Mouse (Mus musculus) Muller cell, postnatal 12 days (primary cell): ENCODE data around the gene Npc1l1.
A peak's percentile ranks its signal among the peaks of the same experiment; 100 is the strongest.

Source experiments
- DNase-seq: peaks from one replicate; pipeline ENCODE4 v3.0.0-alpha.2; 2015; ENCODE audit errors: inconsistent ontology term

Gene Npc1l1

DNA sequence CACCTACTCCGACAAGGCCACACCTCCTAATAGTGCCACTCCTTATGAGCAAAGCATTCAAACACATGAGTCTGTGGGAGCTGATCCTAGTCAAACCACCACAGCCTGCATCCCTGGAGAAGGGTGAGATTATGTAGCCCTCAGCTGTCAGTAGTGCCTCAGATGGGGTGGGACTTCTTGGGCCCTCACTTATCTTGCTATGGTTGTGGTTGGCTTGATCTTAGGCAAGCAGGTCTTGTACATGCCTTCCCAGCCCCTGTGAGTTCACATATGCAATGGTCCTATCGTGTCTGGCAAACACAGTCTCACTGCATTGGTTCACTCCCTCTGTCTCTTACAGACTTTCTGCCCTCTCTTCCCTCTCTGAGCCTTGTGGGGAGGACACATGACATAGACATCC is 22.9 kb downstream of the Npc1l1 start:
- no peak for DNase-seq

DNA sequence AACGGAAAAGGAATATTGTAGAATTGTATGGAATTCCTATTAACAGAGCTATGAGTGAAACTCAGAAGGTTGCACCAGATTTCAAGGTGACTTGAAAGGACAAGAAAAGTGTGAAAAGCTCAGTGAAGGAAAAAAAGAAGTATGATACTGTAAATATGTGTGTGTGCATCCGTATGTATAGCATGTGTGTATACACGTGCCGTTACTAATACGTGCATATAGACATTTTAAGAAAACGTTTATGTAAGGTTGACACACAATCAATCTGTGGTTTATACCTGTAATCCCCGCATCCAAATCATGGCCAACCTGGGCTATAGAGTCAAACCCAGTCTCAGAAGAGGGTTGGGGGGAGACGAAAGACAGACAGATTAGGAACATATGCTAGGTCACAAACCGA is 29.4 kb downstream of the Npc1l1 start:
- no peak for DNase-seq

DNA sequence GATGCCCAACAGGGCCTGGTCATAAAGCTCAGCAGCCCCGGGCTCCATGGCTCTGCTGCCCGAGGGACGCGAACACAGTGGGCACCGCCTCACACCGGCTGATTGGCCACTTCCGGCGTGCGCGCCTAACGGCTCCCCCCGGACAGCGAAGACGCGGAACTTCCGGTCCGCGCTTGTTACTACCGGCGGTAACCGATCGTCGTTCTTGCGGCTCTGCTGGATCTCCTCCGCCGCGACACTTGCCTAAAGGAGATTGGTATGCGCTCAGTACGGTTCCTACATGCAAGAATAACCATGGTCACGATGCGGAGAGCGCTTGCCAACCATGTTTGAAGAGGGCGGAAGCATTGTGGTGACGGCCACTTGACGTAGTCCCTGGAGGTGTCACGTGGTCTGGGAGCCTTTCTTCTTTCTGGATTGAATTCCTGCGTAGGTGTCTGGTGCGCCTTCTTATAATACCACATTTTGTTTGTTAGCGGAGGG is 29.8 kb downstream of the Npc1l1 start, which contains the start of gene Nudcd3:
TSS of gene Nudcd3 (minus strand) at position 329 of the 483 bp plus-strand sequence.
- DNase-seq = peak; percentile 93

DNA sequence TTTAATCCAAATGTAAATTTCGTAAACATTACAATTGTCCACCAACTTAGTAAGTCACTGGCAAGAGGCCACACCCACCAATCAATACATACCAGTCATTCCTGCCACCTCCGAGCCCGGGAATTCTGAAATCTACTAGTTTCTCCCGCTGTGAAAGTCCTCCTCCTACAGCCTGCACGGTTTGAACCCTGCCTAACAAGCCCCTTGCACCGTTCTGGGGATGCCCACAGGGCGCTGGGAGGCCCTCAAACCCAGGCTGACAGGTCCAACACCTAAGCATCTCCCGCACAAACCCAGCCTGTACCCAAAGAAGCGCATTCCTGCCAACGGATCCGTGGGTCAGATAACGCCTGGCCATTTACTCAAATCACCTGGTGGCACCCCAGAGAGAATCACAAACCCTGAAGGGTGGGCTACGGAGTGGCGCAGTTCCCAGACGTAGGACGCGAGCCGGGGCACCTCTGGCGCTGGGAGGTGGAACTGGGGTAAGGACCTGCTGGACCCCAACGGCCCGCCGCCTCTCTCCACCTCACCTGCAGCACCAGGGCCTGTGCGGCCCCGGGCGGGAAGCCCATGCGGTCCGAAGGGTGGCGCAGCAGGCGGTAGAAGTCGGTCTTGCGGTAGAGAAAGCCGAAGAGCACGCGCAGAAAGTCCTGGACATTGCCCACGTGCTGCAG is 30.4 kb downstream of the Npc1l1 start, which contains the start of gene A730071L15Rik:
TSS of gene A730071L15Rik (plus strand) at position 620 of the 677 bp plus-strand sequence.
- peak; percentile 36 for DNase-seq

DNA sequence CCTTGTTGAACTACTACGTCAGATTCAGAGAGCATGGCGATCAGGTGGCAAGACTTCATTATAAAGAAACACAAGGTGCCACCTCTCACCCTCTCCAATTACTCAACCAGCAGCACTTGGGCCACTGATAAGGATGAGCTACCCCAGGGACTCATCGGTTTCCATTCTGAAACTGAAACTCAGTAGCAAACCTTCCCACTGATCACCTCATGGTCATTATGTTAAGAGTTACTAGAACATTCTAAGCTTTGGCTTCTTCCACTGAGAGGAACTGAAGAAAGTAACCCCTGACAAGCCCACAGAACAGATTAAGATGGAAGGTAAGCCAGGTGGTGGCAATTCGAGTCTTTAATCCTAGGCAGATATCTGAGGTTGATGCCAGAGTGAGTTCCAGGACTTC is 31.5 kb downstream of the Npc1l1 start:
- no peak for DNase-seq

DNA sequence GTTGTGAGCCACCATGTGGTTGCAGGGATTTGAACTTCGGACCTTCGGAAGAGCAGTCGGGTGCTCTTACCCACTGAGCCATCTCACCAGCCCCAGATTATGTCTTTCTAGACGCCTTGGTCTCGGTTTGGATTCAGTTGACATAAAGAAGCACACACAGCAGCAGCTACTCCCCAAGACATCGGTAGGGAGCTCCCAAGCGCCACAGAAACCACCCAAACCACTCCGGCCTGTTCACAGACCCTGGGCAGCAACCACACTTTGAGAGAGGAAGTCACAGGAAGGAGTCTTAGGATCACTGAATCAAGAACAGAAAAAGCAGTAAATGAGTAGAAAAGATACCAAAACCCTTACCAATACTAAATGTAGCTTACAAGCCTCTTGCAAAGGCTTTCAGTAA is 33.2 kb downstream of the Npc1l1 start:
- no peak for DNase-seq

DNA sequence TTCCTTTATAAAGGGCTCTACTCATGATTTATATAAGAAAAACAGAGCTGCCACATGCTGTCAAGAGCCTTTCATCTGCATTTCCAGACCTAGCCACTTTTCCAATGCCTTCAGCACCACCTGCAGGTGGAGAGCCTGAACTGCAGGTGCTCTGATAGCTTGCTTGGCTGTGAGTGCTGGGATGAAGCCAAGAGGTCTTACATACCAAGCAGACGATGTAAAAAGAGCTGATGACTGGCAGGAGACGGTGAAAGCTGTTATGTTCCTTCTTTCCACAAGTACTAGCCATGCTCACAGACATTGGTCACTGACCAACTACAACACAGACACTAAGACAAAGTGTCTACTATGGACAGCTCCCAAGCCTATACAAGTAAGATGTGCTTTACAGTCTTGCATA is 42.1 kb downstream of the Npc1l1 start:
- DNase-seq = peak; percentile 90

DNA sequence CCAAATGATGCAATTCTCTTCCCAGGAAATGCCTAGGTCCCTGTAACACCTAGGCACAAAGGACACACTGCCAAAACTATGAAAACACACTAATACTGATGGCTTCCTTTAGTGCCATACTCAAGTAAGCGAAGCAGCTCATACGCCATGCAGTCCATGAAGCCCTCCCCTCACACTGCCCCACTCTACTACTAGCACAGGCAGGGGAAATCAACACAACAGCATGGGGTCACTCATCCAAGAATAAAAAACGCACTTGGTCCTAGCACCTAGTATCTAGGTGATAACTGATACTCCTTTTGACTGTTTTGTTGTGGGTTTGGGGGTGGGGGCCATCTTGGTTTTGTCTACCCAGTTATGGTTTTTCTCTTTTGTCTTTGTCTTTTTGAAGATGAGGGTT is 42.5 kb downstream of the Npc1l1 start:
- peak; percentile 3 for DNase-seq

DNA sequence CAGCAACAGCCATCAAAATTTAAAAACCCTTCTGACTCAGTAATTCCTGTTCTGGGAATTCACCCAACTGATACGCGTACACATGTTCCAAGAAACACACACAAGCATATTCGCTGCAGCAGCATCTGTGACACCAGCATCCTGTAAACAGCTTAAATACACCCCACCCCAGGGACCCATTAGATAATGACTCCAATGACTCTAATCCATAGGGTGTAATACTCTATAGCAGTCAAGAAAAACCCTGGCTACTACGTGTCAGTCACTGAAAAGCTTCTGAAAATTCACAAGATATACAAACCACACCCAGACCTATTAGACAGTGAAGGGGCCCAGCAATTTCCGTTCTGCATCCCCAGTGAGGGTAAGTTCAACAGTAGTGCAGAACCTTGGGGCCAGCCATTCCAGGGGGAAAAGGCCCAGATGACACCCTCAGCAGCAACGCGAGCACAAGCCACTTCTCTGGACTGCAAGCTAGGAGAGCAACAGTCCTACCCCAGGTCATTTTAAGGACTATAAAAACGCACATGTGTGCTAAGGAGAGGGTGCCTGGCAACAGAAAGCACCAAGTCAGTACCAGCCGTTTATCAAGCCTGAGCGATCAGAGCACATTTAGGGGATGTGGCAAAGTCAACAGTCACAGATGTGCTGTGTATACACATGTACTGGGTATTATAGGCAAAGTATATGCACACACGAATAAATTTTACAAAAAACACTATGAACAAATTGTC is 45.6 kb downstream of the Npc1l1 start:
- no peak for DNase-seq

DNA sequence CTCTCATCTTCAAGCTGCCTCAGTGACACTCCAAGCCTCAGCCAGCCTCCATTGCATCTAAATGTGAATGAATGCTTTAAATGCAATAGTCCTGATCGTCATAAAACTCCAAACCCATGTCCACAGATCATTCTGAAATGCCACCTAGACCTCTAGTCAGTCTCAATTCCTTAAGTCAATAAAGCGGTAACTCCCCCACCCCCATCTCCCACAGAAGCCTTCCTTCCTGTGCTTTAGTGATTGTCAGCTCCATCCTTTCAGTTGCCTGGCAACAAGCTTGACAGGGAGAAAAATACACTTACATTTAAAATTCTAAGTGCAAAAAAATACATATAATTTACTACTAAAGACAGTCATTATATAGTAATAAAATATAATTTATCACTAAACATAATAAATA is 46.7 kb downstream of the Npc1l1 start:
- no peak for DNase-seq

DNA sequence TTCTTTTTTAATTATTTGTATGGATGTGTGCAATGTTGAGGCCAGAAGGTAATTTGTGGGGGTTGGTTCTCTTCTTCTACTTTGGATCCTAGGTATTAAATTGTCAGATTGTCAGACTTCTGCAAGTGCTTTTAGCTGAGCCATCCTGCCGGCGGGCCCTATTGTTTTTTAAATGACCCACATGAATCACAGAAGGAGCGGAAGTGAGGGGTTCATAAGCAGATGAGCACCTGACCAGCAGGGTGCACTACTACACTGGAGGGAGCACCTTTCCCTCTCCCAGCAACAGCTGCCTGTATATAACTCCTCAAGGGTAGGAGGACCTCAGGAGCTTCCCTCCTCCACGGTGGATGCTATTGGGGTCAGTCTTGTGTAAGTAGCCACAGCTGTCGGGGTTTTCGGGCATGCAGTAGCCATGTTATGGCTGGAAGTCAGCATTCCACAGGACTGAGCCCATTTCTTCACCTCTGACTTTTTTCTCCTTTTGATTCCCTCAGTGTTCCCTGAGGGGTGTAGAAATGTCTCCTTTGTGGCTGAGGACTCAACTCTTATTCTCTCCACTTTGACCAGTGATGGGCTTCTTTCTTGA is 49.0 kb downstream of the Npc1l1 start:
- no peak for DNase-seq

DNA sequence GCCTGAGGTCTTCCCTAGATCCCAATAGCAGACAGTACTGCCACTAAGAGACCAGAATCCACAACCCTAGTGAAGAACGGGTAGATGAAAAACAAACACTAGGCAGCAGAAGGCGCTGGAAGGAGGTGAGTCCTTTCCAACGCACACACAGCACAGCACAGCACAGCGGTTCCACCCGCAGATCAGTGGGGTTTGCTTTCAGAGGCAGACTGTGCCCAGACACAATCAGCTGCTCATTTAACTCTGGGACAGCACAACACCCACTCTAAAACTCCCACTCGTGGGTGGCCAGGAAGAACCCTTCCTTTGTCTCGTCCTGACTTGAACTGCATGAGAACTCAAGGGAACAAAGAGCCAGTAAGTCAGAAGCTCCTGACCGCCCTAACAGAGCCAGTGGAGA is 50.7 kb downstream of the Npc1l1 start:
- DNase-seq = peak; percentile 10

DNA sequence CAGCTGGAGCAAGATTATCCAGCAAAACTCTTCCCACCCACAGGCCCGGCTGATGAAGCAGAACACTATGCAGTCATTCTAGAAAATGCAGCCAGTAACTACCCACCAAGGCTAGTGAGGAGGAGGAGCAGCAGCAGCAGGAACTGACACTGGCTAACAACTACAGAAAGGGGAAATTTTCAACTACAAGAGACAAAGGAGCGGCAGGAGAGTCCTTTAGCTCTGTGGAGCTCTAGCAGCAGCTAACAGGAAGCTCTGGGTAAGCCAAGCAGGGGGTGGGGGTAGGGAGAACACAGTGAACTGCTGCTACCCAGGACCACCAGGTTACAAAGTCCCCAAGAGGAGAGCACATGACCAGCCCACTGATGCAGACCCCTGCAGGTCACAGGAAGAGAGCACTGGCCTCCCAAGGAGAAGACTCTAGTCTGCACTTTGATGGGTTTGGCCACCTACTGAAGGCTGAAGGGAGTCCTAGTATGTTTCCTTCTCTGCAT is 51.2 kb downstream of the Npc1l1 start:
- peak; percentile 39 for DNase-seq

DNA sequence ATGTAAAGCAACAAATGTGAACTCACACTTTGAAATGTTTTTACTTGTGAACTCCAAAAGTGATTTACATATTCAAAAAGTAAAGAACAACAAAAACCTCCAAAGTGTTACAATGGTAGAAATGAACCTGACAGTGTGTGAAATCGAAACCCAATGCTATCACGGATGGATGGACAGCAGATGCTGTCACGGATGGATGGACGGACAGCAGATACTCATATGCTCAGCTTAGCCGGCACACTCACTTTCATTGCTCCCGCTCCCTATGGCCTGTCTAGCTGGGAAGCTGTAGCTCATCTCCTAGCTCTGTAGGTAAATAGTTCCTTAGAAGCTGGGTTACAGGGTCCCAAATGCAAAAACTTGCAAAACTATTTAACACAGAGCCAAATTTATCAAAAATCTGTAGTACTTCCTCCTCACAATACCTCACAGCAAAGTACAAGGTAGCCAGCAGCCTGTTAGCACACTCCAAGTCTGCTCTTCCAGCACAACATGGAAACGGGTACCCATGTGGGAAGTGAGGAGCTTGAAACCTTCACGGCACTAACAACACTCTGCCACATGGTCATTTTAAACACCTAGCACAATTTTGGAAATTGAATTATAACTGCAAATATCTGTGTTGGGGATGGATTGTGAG is 52.0 kb downstream of the Npc1l1 start:
- DNase-seq = peak; percentile 21

DNA sequence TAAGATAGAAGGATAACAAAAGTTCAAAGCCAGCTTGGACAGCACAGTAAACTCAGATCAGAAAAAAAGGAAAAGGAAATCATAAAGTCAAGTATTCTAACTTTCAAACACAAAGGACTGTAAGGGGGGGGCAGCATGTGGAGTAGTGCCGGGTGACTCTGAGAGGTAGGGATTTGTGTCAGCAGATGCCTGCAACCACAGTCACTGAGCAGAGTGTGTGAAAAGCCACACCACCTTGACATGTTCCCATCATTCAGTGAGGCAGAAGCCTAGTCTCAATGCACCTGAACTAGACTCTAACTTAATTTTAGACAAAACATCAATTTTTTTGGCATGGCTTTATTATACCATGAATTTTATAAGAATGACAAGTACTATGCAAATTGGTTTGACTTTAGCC is 54.4 kb downstream of the Npc1l1 start:
- DNase-seq = no peak

DNA sequence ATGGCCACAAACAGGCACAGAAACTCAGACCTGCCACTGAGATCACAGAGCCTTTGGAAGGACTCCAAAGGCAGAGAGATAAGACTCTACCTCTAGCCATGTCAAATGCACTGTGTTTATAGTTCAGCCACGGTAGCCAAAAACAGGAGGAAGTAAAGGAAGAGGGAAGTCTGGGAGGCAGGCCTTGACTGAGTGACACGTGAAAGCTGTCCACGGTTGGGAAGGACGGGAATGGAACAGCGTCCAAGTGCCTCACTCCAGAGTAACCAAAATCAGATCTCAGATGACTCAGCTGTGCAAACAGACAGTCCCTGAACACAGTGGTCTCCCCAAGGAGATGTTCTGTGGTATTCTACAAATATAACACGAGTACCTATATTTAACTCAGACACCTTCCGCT is 55.2 kb downstream of the Npc1l1 start:
- DNase-seq = no peak

DNA sequence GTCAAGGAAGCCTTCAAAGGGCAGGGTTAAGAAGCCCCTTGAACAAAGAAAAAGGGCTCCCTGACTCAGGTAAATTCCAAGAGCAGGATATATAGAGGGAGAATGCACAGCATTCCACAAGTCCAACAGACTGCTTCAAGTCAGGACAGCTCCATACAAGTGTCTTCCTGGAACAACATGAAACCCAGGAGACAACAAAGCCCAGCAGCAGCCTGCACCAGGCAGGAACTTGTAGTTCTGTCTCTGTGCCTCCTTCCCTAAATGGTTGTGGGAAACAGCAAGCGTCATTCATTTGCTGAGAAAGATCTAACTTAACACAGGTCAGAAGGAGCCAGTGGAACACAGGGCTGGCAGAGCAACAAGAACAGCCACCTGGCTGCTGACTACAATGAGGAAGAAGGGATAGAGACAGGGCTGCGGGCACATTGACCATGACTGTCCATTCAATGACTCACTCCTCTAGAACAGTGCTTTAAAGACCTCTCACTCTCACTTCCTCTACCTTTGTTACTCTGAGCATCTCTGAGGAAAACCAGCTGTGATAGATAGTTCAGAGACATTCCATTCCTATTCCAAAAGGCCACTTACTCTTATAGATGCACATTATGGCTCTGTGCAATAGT is 60.8 kb downstream of the Npc1l1 start:
- DNase-seq = peak; percentile 5

DNA sequence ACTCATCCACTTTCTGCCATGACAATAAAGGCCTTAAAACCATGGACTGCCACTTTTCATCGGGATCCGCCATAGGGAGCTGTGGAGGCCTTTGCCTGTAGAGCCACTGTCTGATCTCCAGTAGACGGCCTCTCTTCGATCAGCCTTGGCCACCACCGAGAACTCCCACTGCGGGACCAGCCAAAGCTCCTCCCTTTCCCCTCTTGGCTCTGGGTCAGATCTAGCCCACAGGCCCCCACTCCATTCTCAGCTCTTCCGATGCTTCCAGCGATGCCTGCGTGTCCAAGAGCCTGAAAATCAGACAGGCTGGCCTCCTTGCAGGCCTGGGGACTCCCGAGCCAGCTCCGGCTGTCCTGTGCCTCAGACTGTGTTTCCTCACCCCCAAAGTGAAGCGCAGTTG is 63.6 kb downstream of the Npc1l1 start:
- no peak for DNase-seq

DNA sequence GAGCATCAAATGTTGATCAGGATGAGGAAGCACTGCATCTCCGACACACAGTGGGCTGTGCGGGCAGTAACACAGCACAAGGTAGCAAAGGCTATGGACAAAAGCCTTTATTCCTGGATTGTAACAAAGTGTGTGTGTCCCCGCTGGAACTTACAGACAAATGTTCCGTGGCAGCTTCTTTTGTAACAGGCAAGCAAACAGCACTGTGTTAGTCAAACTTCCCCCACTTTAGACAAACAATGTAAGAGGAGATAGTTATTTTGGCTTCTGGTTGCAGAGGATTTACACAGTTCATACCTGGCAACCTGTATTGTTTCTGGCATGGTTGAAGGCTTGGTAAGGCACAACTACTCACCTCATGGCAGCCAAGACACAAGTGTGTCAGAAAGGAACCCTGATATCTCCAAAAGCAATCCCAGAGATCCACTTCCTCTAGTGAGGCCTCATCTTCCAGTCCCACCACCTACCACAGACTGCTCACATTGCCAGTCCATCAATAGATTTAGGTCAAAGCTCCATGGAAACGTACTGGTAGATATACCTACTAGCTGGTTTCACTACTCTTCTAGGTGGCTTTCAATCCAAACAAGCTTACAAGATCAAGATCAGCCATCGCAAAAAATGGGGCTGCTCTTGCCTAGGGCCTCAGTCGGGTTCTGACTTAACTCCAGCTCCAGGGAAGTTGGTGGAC is 64.4 kb downstream of the Npc1l1 start:
- DNase-seq = no peak

DNA sequence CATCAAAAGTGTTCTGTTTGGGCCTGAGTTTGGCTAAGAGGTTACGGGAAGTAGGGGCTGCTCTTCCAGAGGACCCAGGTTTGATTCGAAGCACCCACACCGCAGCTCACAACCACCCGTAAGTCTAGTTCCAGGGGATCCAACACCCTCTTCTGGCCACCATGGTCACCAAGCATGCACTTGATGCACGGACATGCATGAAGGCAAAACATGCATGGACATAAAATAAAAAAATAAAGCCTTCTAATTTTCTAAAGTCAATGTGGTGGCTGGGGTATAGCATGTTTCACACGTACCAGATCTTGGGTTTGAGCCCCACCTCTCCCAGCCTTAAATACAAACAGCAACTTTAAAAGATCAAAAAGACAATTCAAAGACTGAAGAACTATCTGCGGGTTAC is 65.2 kb downstream of the Npc1l1 start:
- no peak for DNase-seq

DNA sequence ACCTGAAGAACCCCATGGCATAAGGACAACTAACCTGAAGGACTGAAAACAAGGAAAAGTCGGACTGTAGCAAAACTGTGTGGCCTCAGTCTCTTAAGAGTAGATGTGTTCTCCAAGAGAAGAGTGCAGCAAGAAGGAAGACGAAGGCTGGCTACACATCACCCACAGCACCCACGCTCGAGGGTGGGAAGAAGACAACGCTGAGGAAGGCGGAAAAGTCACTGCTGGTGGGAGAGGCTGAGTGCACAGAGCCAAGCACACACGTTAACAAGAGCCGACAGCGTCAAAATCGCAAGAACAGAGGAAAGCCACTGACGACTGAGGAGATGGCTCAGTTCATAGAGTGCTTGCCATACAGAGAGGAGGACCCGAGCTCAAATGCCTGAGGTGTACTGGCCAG is 66.2 kb downstream of the Npc1l1 start:
- no peak for DNase-seq
